Mouse (Mus musculus): ENCODE results near the gene 1700069L16Rik. TPM values are rescaled to one million over a fixed set of nuclear protein-coding genes. Genes with fewer than 3 reads are reported as not detected.

1700069L16Rik gene
- not detected in 2 replicates for total RNA-seq (2015; ENCODE audit: low replicate concordance)
- total RNA-seq (2017; ENCODE audit: low replicate concordance), result not detected in 2 replicates

DNA sequence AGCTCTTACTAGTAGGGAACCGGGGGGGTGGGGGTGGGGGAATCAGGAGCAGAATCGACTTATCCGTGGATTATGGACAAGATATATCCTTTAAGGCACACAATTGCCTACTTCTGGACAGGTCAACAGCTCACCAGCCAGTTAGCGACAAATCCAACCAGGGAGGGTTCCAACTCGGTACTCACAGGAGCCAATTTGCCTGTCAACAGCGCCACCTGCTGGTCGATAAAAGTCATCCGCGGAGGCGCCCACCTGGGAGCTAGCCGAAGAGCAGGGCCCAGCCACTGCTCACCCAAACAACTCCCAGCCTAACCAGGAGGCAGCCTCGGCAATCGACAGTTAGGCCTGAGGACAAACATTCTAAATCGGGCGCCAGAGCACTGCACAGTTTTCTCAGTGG, at the start of gene 1700069L16Rik:
1700069L16Rik (minus strand) TSS at position 327 of the 400 bp plus-strand sequence.
- ATAC-seq (replicated peaks; ENCODE audit: low FRiP score, poor library complexity, severe bottlenecking), result peak; percentile 70

DNA sequence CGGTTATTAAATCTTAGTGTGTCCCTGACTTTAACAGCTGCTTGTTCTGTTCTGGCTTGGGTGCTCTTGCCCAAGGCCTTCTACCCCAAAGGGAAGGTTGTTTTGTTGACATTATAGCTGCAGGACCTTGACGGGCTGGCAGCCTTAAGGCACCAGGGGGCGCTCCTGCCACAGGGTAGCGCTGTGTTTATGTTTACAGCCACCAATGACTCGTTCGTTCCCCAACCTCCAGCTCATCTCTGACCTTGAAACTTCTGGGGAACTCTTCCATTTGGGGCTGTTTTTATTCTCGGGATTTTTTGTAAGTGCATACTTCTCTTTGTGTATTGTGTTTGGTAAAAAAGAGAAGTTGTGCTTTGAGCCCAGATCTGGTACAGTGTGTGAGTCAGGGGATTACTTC, 49.1 kb upstream of the 1700069L16Rik start:
- peak; percentile 70 for ATAC-seq (replicated peaks; ENCODE audit: low FRiP score, poor library complexity, severe bottlenecking)

DNA sequence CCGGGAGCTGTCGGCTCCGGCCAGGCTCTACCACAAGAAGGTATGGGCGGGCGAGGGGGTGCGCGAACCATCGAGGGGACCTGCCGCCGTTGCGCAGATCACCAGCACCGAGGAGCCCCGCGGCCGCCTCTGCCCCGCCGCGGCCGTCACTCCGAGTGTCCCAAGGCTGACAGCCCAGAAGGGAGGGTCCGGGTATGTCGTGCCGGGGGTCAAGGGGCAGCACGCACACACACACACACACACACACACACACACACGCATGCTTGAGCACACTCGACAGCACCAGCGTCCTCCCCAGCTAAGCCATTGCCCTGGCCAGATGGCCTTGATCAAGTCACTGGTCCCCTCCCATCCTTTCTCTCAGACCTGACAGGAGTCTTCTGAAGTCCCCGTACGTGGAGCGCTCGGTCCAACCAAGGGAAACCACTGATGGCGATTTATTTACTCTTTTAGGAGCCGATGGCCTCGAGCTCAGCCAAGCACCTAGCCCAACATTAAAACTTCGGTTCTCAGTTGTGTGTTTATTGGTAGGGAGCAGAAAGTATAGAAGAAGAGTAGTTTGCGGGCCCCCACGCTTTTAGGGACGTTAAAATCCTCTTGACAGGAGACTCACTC, 48.4 kb upstream of the 1700069L16Rik start:
- ATAC-seq (replicated peaks; ENCODE audit: low FRiP score, poor library complexity, severe bottlenecking), result no peak

DNA sequence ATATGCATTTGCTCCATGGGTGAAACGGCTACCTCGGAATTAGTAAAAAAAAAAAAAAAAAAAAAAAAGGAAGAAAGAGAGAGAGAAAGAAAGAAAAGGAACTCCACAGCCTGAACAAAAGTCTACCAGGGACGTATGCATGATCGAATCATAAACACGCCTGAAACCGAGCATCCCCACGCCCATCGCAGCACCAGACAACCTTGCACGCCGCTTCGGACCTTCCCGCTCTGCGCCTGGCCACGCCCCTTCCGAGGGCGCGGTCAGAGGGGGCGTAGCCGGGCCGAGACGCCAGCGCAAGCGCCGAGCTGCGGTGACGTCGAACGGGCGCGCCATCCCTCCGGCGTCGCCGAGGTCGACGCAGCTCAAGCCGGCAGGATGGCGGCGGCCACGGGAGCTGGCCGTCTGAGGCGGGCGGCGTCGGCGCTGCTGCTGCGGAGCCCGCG, 47.9 kb upstream of the 1700069L16Rik start, which contains the start of the genes Sart3 and Iscu:
Sart3 (minus strand) TSS at position 61 of the 446 bp plus-strand sequence.
Iscu (plus strand) TSS at position 299 of the 446 bp plus-strand sequence.
- ATAC-seq (replicated peaks; ENCODE audit: low FRiP score, poor library complexity, severe bottlenecking), result peak; percentile 80

DNA sequence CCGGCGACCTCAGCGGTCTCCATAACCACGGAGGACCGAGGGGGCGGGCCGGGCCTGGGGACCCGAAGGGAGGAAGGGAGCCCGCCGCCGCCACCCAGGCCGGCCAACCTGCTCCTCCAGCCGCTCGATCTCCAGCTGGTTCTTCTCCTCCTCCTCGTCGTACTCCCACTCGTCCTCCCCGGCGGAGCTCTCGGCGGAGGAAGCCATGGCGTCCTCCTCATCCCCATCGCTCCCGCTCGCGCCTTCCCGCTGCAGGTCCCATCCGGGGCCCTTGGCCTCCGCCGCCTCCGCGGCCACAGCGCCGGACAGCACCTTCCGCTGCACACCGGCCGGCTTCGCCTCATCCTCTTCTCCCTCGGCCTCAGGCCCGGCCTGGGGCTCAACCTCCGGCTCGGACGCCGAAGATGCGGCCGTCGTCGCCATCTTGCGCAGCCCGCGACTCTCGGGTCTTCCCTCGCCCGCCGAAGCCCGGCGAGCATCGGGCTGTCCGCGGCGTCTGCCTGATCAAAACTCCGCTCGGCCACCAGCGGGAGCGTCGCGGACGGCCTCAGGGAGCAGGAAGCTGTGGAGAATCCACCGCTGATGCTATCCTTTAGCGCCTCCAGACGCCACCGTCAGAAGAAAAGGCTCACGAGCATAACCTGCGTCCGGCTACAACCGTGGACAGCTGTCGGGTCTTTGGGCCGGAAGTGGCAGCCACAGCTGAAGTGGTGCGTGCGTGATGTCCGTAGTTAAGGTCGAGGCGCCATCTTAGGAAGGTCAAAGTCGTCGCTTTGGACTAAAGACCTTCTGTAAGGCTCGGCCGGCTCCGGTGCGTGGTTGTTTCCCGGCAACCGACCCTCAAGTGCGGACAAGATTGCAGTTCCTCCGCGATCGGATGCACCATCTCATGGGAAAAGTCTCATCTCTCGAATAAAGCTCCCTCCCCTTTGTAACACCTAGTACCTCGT, 46.9 kb upstream of the 1700069L16Rik start:
- ATAC-seq (replicated peaks; ENCODE audit: low FRiP score, poor library complexity, severe bottlenecking), result peak; percentile 81

DNA sequence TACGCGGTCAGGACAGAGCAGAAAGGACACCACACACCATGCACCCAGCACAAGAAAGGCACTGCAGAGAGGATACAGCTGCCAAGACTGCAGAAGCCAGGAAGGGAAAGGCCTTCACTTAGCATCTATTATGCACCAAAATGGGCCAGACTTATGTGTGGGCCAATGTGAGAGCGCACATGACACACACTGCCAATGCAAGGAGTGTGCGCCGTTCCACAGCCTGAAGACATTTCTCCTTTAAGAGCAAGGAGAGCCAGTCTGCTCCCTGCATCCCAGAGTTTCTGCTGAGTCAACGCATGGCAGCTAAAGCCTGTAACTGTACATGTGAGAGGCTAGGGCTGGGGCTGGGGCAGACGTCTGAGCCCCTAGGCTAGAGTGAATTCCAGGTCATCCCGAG, 44.2 kb upstream of the 1700069L16Rik start:
- no peak for ATAC-seq (replicated peaks; ENCODE audit: low FRiP score, poor library complexity, severe bottlenecking)

DNA sequence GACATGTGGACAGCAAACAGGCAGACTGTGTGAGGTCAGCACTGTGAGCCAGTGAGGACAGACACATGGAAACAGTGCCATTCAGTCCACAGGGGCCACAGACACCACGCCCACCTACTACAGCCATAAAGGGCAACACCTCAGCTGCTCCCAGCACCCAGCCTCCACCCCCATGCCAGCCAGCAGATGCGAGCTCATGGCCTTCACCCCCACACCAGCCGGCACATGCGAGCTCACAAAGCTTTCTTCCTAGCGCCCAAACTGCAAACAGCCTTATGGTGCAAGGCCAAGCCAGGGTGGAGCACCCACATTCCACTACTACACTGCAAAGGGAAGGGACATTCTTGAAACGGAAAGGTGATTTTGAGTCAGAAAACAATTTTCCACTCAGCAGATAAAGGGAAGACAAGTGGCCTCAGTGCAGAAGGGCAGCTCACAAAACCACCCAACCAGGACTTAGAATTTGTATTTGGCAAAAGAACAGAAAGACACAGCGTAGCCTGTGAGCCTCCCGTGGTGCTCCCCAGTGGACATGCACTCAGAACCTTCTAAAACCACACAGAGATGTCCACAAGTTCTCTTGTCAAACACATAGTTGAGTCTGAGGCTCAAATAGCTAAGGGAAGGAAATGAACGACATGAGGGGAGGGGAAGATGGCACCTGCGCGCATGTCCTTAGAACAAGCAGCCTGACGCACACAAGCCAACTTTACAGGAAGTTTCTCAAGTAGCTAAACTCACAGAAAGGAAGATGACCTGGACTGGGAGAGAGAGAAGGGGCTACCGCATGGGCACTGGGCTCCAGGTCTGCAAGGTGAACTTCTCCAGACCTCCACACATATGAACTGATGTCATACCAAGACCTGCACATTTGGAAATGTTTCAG, 41.3 kb upstream of the 1700069L16Rik start:
- ATAC-seq (replicated peaks; ENCODE audit: low FRiP score, poor library complexity, severe bottlenecking), result no peak

DNA sequence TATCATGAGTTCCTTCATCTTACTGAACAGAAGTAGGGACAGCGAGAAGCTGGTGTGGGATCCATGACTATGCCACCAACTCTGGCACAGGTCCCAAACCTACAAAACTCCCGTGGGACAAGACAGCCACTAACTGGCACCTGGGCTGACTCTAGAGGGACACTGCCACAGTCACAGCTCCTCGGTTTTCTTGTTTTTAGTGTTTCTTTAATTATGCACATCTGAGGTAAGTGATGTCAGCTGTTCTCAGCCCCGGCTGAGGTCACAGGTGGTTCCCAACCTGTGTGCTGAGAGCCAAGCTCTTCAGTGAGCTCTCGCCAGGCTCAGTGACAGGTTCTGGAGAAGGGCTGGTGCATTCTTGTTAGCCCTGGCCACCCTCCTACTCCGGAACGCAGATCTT, 39.9 kb upstream of the 1700069L16Rik start:
- ATAC-seq (replicated peaks; ENCODE audit: low FRiP score, poor library complexity, severe bottlenecking), result no peak

DNA sequence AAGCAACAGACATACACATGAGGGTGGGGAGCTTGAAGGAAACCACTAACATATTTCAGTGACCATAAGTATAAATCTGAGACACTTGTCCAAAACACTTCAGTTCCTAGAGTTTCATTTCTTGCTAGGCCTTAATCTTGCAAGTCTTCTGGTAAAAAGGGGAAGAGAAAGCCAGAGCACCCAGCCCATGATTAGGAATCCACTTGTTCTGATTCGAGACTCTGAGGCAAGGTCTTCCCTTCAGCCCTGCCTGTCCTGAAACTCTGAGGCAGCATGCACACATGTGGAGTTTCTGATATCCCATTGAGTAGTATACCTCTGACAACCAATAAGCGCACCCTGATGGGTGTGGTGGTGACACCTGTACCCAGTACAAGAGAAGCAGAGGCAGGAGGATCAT, 37.0 kb upstream of the 1700069L16Rik start:
- ATAC-seq (replicated peaks; ENCODE audit: low FRiP score, poor library complexity, severe bottlenecking), result no peak

DNA sequence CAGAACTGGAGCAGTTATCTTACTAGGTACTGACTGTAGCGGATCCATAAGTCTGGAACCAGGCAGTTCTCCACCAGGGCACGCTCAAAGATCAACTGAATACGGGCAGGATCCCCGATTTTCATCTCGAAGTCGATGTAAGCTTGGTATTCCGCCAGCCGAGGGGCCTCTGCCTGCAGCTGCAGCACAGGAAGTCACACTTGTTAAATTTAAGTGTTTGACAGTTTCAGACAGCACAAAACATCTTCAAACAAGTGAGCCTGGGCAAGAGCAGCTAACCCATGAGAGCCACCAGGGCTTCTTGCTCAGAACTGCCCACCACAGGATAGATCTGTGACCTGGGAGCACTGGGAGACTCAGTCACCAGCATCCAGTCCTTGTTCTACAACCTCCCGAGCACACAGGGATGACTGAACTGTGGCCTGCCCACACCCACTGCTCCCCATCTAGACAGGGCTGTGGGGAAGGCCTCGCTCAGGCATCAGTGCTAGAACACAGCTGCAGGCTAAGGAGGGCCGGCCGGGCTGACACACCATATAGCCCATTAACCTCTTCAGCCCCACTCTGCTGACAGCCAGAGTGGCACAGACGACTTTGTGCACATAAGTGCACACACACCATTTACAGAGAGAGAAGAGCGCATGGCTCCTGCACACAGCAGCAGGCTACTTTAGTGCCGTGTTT, 30.9 kb upstream of the 1700069L16Rik start:
- ATAC-seq (replicated peaks; ENCODE audit: low FRiP score, poor library complexity, severe bottlenecking), result no peak

DNA sequence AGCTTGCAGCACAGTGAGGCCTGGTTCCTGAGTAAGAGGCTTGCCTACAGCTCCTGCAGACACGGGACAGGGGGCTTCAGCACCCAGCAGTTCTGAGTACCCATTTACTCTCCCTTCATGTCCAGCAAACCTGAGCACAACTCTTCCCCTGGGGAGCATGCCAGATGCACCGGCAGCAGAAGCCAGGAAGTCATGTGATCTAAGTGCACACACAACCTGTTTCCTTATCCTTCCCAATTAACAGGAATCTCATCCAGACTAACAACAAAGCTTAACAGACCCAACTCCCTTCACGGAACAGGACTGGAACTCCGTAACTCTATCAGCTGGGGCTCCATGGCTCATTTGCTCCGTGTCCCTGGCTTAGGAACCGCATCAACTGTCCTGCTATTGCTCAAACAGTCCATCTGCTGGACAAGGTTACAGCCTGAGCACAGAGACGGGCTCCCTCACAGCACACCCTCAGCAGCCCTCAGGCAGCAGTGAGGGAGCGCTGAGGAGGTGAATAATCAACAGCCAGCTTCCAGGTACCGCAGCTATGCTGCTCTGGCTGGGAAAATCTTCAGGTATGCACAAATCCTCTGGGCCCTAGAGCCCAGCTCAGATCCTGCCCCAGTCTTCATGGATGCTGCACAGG, 27.1 kb upstream of the 1700069L16Rik start:
- no peak for ATAC-seq (replicated peaks; ENCODE audit: low FRiP score, poor library complexity, severe bottlenecking)

DNA sequence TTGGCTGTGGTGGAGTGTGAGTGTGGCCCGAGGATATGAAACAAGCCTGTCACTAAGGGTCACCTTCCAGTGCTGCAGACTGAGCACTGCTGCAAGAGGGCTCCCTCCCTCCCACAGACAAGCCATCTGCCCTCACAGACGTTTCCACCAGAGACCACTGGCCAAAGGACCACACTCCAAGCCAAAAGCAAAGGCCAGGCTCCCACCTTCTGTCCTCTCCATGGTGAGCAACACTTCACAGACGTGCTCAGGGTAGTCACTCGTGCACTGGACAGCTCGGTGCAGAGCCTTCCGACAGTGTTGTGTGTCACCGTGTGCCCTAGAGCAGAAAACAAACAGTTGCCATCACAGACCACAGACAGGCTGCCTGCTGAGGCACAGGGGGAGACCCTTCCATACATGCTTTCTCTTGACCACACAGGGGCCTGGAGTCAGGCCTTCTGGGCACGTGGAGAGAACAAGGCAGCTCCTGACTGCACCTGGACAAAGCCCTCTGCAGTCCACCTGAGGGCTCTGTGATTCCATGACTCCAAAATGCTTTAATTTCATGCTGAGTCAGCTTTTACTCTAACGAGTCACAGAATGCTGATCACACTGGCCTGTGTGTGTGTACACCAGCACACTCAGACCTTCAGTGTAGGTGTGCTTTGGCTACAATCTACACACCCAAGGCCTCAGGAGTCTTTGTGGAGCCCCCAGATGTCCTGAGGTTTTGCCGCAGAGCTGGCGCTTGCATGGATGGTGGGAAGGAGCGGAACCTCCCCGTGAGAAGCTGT, 24.2 kb upstream of the 1700069L16Rik start:
- no peak for ATAC-seq (replicated peaks; ENCODE audit: low FRiP score, poor library complexity, severe bottlenecking)

DNA sequence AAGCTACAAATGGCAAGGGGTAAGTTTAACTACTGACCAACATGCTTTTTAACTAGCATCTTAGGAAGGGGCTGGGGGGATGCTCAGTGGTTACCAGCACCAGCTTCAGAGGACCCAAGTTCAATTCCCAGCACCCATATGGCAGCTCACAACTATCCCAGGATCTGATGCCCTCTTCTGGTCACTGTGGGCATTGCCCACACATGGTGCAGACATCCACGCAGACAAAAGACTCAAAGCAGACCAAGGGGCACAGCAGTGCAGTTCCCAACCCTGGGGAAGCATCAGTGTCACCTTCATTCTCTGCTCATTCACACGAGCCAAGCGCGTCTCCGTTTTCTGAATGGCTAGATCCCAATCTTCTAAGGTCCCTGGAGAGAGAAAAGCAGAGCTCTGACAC, 23.1 kb upstream of the 1700069L16Rik start:
- ATAC-seq (replicated peaks; ENCODE audit: low FRiP score, poor library complexity, severe bottlenecking), result no peak

DNA sequence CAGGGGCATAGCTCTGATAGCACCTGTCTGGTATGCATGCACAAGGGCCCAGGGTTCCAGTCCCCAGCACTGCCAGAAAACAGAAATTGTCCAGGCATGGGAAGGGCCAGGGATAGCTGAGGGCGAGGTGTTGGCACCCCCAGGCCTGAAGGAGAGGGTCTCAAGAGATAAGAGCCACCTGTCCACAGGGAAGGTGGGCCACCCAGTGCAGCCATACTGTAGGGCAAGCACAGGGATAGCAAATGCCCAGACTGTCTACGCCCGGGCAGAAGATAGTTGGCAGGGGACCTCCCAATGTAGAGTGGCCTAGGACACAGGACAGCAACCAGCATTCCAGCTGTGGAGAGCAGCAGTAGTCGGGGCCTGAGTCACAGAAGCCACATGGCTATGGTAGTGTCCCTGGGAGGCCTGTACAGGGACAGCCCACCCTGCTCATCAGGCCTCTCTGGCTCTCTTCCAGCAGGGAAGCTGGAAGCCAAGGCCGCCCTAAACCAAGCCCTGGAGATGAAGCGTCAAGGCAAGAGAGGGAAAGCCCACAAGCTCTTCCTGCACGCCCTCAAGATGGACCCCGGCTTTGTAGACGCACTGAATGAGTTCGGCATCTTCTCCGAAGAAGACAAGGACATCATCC, 13.2 kb upstream of the 1700069L16Rik start:
- ATAC-seq (replicated peaks; ENCODE audit: low FRiP score, poor library complexity, severe bottlenecking), result no peak

DNA sequence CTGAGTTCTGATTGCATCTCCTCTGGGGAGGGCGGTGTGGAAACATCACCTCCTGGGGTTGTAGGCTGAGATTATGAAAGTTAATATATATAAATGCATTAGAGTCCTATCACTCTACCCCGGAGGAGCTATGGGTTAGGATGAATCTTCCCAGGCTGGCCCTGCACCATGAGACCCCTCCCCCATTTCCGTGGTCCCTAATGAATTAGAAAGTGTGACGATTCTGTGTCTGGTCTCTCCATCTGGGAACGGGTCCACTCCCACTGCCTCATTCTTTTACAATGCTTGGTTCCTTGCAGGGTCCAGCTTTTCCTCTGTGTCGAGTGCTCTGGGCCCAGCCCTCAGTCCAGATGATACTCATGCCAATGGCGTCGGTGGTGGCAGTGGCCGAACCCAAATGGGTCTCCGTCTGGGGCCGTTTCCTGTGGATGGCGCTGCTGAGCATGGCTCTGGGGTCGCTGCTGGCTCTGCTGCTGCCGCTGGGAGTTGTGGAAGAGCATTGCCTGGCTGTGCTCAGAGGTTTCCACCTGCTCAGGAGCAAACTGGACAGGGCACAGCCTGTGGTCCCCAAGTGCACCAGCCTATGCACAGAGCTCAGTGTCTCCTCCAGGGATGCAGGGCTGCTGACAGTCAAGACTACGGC, 12.1 kb upstream of the 1700069L16Rik start:
- no peak for ATAC-seq (replicated peaks; ENCODE audit: low FRiP score, poor library complexity, severe bottlenecking)

DNA sequence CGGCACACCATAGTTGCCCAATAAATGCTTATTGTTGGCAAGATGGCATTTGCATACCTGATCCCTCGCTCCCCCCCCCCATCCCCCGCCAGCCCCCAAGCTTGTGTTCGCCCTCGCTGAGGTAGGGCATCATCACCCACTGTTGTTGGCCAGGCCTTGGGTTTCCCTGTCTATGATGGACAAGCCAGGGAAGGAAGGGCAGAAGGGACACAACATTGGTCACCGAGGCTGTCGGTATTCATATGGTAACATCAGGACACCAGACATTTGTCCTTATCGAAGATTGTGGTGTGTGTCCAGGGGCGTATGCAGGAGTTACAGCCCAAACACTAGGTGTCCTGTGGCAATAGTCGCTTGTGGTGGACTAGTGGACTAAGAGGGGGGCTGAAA, 11.5 kb upstream of the 1700069L16Rik start:
- ATAC-seq (replicated peaks; ENCODE audit: low FRiP score, poor library complexity, severe bottlenecking), result no peak

Data from erythroid progenitor cell, adult 5-6 weeks (primary cell).